Mouse (Mus musculus) bone marrow macrophage, adult 2 months (primary cell): ENCODE data around the gene Apbb1ip. TPM values are rescaled to one million over a fixed set of nuclear protein-coding genes. Genes with fewer than 3 reads are reported as not detected.

Experiments
- H3K27ac ChIP-seq: 2 replicates; pipeline ENCODE4 v1.5.1; 2012; ENCODE audit warnings: low read depth, low read length; ENCODE audit not compliant: insufficient read depth
- H3K4me1 ChIP-seq: 2 replicates; pipeline ENCODE4 v1.6.1; 2012; ENCODE audit warnings: low read length; ENCODE audit not compliant: control insufficient read depth, insufficient read depth
- H3K4me3 ChIP-seq: 2 replicates; pipeline ENCODE4 v1.5.1; 2012; ENCODE audit warnings: mild to moderate bottlenecking, low read length, moderate library complexity; ENCODE audit not compliant: insufficient read depth
- CTCF ChIP-seq: IDR thresholded peaks from 2 replicates; pipeline ENCODE4 v1.5.1; 2012; ENCODE audit warnings: low read depth, mild to moderate bottlenecking, low read length, moderate library complexity
- POLR2A ChIP-seq: IDR thresholded peaks from 2 replicates; pipeline ENCODE4 v1.6.1; 2012; ENCODE audit warnings: mild to moderate bottlenecking, low read depth, low read length, borderline replicate concordance
- polyA plus RNA-seq: library from polyadenylated mRNA; stranded (reverse); fragments of >200 nt; gene quantifications from 2 replicates; pipeline ENCODE4 v1.2.4, GENCODE M21; 2012; ENCODE audit not compliant: missing spikeins, insufficient read depth, insufficient read length

The Apbb1ip gene
- polyA plus RNA-seq, 1 experiment, result 182 TPM

DNA sequence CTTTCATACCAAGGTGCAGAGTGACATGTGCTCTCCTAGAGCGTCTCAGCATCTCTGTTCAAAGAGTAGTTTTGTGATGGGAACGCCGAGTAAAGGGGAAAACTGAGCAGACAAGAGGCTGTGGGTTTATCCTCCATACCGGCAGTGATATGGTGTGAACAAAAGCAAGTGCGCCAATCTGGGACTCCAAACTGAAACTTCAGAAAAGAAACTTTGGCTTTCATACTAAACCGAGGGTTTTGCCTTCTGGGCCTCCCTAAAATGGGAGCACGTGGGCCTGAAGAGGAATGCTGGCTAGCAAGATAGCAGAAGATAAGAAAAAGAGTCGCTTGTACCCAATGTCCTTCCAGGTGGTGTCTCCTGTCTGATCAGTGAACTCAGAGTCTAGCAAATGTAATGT is 1.3 kb downstream of the Apbb1ip start:
- Histone ChIP-seq H3K27ac (peak overlapping the region; percentile 99), H3K4me1 (peaks cover 24% of the 10 kb centered on the region), H3K4me3 (peak overlapping the region; percentile 69)
- no peak for TF ChIP-seq CTCF
- TF ChIP-seq POLR2A, result no peak

- no peak for TF ChIP-seq CTCF
- TF ChIP-seq POLR2A, result no peak
- peak overlapping the region; percentile 46; the same call in 1 of the 2 replicates for H3K27ac ChIP-seq
- peaks cover 24% of the 10 kb centered on the region for H3K4me1 ChIP-seq
- H3K4me3 ChIP-seq, result peak overlapping the region; percentile 69
Observed at GRCm38 (mm10) chr2:22775681-22776080, 1.8 kb downstream of the Apbb1ip start.

GRCm38 (mm10) chr2:22776568-22777230 is 2.8 kb downstream of the Apbb1ip start:
- Histone ChIP-seq H3K27ac (peak overlapping the region; percentile 22; the same call in 1 of the 2 replicates), H3K4me1 (peaks cover 23% of the 10 kb centered on the region), H3K4me3 (peak overlapping the region; percentile 42)
- TF ChIP-seq CTCF (no peak), POLR2A (no peak)

GRCm38 (mm10) chr2:22777757-22778156 is 3.9 kb downstream of the Apbb1ip start:
- no peak overlapping the region for H3K4me3 ChIP-seq
- no peak overlapping the region for H3K27ac ChIP-seq
- TF ChIP-seq CTCF, result no peak
- no peak for TF ChIP-seq POLR2A
- peaks cover 25% of the 10 kb centered on the region for H3K4me1 ChIP-seq

- no peak overlapping the region for H3K27ac ChIP-seq
- peaks cover 35% of the 10 kb centered on the region for H3K4me1 ChIP-seq
- no peak overlapping the region for H3K4me3 ChIP-seq
- TF ChIP-seq CTCF (no peak), POLR2A (no peak)
Observed at GRCm38 (mm10) chr2:22780884-22781283, 7.0 kb downstream of the Apbb1ip start.

GRCm38 (mm10) chr2:22781387-22782009 is 7.6 kb downstream of the Apbb1ip start:
- H3K4me3 ChIP-seq, result no peak overlapping the region
- peaks cover 35% of the 10 kb centered on the region for H3K4me1 ChIP-seq
- TF ChIP-seq CTCF, result no peak
- TF ChIP-seq POLR2A, result no peak
- no peak overlapping the region for H3K27ac ChIP-seq

- Histone ChIP-seq H3K27ac (no peak overlapping the region), H3K4me3 (no peak overlapping the region), H3K4me1 (peaks cover 35% of the 10 kb centered on the region)
- TF ChIP-seq CTCF (no peak), POLR2A (no peak)
Observed at GRCm38 (mm10) chr2:22782057-22782456, 8.2 kb downstream of the Apbb1ip start.

GRCm38 (mm10) chr2:22783137-22783638 is 9.3 kb downstream of the Apbb1ip start:
- H3K4me1 ChIP-seq, result peaks cover 37% of the 10 kb centered on the region
- no peak overlapping the region for H3K4me3 ChIP-seq
- TF ChIP-seq CTCF (no peak), POLR2A (no peak)
- H3K27ac ChIP-seq, result no peak overlapping the region

GRCm38 (mm10) chr2:22784186-22784585 is 10.3 kb downstream of the Apbb1ip start:
- TF ChIP-seq POLR2A (no peak), CTCF (no peak)
- no peak overlapping the region for H3K27ac ChIP-seq
- no peak overlapping the region for H3K4me3 ChIP-seq
- H3K4me1 ChIP-seq, result peaks cover 39% of the 10 kb centered on the region

DNA sequence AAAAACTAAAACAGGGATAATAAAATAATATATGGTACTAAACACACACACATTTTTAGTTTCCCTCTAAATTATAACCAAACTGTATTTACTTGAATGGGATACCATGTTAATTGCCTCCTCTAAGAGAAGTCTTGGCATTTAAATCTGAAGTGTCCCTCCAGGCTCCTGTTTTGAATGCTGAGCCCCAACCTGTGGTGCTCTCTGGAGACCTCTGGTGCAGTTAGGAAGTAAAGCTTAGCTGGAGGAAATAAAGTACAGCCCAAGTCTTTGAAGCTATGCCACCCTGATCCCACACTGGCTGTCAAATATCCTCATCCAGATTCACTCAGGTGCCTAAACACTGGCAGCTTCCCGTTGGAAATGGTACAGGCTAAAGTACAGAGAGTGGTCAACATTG is 10.9 kb downstream of the Apbb1ip start:
- TF ChIP-seq POLR2A, result no peak
- no peak for TF ChIP-seq CTCF
- H3K4me1 ChIP-seq, result peaks cover 45% of the 10 kb centered on the region
- H3K4me3 ChIP-seq, result no peak overlapping the region
- no peak overlapping the region for H3K27ac ChIP-seq
